Mouse (Mus musculus) megakaryocyte progenitor cell, adult 5-6 weeks (primary cell): ENCODE measurements around the gene Ehd4. TPM values are rescaled to one million over a fixed set of nuclear protein-coding genes. Genes with fewer than 3 reads are reported as not detected.

Source experiments
- ATAC-seq: replicated peaks from 2 replicates; pipeline ENCODE4 v1.8.0; 2016; ENCODE audit warnings: mild to moderate bottlenecking, moderate TSS enrichment, inconsistent platforms; ENCODE audit not compliant: poor library complexity
- total RNA-seq, 2 experiments: library from RNA; stranded (forward) in 1 of 2; stranded (reverse) in 1 of 2; fragments of 157-497, 149-512 nt in 1 of 2; fragments of 200-1000 nt in 1 of 2; gene quantifications; 2 replicates each; pipeline versions ENCODE4 v1.2.3 to v1.2.4; 2015 to 2017

The Ehd4 gene
- total RNA-seq, 2 experiments from 2014 or later, result 22.8 to 30.1 TPM

- no peak for ATAC-seq
Observed at GRCm38 (mm10) chr2:120082416-120082815, 72.0 kb downstream of the Ehd4 start.

GRCm38 (mm10) chr2:120076076-120076705 is 78.2 kb downstream of the Ehd4 start:
- peak; percentile 91 for ATAC-seq

- no peak for ATAC-seq
Observed at GRCm38 (mm10) chr2:120074096-120074495, 80.3 kb downstream of the Ehd4 start.

- ATAC-seq, result no peak
Observed at GRCm38 (mm10) chr2:120069466-120069990, 84.9 kb downstream of the Ehd4 start.

- peak; percentile 76 for ATAC-seq
Observed at GRCm38 (mm10) chr2:120068555-120069465, 85.6 kb downstream of the Ehd4 start.

- ATAC-seq, result no peak
Observed at GRCm38 (mm10) chr2:120066224-120066623, 88.2 kb downstream of the Ehd4 start.

GRCm38 (mm10) chr2:120065243-120065642 is 89.2 kb downstream of the Ehd4 start:
- ATAC-seq, result no peak

- ATAC-seq, result no peak
Observed at GRCm38 (mm10) chr2:120064639-120065038, 89.8 kb downstream of the Ehd4 start.

- ATAC-seq, result no peak
Observed at GRCm38 (mm10) chr2:120062248-120062647, 92.2 kb downstream of the Ehd4 start.

GRCm38 (mm10) chr2:120060651-120061050 is 93.8 kb downstream of the Ehd4 start:
- no peak for ATAC-seq

- ATAC-seq, result no peak
Observed at GRCm38 (mm10) chr2:120060190-120060589, 94.2 kb downstream of the Ehd4 start.

- ATAC-seq, result no peak
Observed at GRCm38 (mm10) chr2:120059466-120059865, 94.9 kb downstream of the Ehd4 start.

GRCm38 (mm10) chr2:120058818-120059217 is 95.6 kb downstream of the Ehd4 start:
- ATAC-seq, result no peak

- ATAC-seq, result no peak
Observed at GRCm38 (mm10) chr2:120055923-120056322, 98.5 kb downstream of the Ehd4 start.

GRCm38 (mm10) chr2:120054771-120055552 is 99.4 kb downstream of the Ehd4 start:
- ATAC-seq, result no peak

GRCm38 (mm10) chr2:120051405-120051804 is 103.0 kb downstream of the Ehd4 start:
- ATAC-seq, result no peak

- ATAC-seq, result peak; percentile 61; the same call in 1 of the 2 replicates
Observed at GRCm38 (mm10) chr2:120049632-120050274, 104.7 kb downstream of the Ehd4 start.

- ATAC-seq, result no peak
Observed at GRCm38 (mm10) chr2:120048173-120048572, 106.2 kb downstream of the Ehd4 start.

GRCm38 (mm10) chr2:120046486-120047310 is 107.7 kb downstream of the Ehd4 start:
- no peak for ATAC-seq

- ATAC-seq, result no peak
Observed at GRCm38 (mm10) chr2:120044676-120045075, 109.7 kb downstream of the Ehd4 start.
